Mouse (Mus musculus) cortical plate, adult 2 months (tissue): ENCODE results near the gene Sorbs2.

Experiments
- CTCF ChIP-seq: fragments of 200-500 bp; IDR thresholded peaks from 2 replicates; pipeline ENCODE4 v1.5.1; 2011; ENCODE audit warnings: mild to moderate bottlenecking, control low read depth, low read length; ENCODE audit not compliant: insufficient read depth; ENCODE audit errors: extremely low read depth
- POLR2A ChIP-seq: fragments of 200-500 bp; IDR thresholded peaks from 2 replicates; pipeline ENCODE4 v1.6.1; 2011; ENCODE audit warnings: mild to moderate bottlenecking, low read length, control low read depth; ENCODE audit not compliant: insufficient read depth; ENCODE audit errors: extremely low read depth

GRCm38 (mm10) chr8:45681171-45681570 is 173.6 kb downstream of the Sorbs2 start:
- no peak for TF ChIP-seq CTCF
- no peak for TF ChIP-seq POLR2A
